Mouse (Mus musculus) spleen, adult 18-20 months (tissue): Measurements from ENCODE around the gene Irf2.
"Not testable (repeated sequence)": the region's sequence is repeated elsewhere in the genome, so short reads cannot be mapped to it uniquely, and the experiment has no call there.

Source experiments
- DNase-seq, 2 experiments: peaks; one replicate each; pipeline ENCODE4 v3.0.0; 2022; ENCODE audit warnings: mixed read lengths in 2 of 2

The Irf2 gene

DNA sequence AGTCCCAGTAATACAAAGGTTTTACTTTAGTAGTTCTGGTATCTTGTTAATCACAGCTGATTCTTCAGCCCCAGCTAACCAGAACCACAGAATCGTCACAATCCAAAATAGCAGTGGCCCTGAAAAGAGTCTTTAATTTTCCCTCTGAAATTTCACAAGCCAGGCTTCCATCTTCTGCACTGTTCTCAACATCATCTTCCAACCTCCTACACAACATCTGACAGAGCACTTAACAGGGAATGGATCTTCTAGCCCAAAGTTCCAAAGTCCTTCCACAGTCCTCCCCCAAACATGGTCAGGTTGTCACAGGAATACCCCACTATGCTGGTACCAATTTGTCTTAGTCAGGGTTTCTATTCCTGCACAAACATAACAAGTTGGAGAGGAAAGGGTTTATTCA is 9.9 kb upstream of the Irf2 start:
- DNase-seq, result not testable (repeated sequence)

DNA sequence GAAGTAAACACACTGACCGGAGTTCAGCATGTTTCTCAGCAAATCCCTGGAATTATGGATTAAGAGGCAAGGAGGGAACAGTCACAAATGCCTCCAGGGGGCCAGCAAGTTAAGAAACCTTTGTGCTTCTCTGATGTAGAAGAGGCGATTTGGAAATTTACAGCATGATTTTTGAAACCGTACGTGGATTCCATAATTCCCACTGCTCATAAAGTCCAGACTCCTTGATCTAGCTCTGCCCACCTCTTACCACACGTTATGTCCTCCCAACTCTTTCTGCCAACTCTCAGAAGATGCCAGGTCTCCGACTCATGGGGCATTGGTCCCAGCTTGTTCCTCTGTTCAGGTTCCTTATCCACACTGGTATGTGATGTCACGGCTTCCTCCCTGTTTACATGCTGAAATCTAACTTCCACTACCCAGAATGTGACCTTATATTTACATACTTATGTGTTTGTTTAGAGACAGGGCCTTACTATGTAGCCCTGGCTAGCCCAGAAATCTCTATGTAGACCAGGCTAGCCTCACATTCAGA is 7.1 kb upstream of the Irf2 start:
- DNase-seq, result no peak

DNA sequence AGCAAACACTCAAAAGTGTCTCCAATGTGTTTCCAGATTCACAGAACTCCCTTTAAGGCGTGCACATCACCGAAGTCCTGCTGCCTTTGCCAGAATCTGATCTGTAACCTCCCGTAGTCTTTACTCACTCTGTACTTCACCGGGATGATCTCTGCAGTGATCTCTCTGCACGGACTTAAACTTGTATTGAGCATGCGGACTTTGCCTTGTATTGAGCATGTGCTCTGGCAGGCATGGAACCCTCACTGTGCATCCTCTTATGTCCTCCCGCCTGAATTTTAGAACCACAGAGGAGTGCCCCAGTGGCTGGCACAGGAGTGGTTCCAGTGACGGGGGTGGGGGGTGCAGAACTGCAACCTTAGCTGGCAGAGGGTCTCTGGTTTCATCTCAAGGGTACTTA is 5.9 kb upstream of the Irf2 start:
- DNase-seq, result no peak

DNA sequence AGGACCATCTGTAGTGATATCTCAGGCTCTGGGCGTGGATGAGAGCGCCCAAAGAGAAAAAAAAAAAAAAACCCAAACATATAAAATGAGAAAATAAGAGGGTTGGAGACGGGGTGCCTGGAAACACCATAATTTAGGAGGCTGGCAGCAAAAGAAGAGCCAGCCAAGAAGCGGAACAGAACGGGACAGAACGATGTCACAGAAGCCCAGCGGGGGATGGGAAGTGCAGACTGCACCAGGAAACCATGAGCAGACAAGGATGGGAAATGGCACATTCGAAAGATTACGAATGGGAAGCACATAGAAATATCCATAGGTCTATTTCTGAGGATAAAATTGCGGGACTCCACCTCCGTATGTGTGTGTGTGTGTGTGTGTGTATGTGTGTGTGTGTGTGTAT is 4.0 kb upstream of the Irf2 start:
- no peak for DNase-seq

GRCm38 (mm10) chr8:46736260-46736659 is 3.3 kb upstream of the Irf2 start:
- no peak for DNase-seq

DNA sequence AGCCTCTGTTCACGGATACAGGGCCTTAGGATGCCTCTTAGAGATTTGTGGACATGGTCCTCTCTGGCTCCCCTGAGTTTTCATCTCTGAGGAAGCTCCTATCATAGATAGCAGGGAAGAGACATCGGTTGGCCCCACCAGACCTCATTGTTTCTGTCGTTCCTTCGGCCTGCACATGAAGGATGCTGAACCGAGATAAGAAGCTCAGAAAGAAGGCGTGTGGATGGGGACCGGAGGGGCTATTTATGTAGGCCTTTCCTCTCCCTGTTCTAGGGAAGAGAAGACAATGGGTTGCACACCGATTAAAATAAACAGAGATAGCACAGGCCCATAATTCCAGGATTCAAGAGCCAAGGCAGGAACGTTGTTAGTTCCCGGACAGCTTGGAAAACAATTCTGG is 2.1 kb upstream of the Irf2 start:
- DNase-seq, result no peak

GRCm38 (mm10) chr8:46737907-46738306 is 1.6 kb upstream of the Irf2 start:
- no peak for DNase-seq

DNA sequence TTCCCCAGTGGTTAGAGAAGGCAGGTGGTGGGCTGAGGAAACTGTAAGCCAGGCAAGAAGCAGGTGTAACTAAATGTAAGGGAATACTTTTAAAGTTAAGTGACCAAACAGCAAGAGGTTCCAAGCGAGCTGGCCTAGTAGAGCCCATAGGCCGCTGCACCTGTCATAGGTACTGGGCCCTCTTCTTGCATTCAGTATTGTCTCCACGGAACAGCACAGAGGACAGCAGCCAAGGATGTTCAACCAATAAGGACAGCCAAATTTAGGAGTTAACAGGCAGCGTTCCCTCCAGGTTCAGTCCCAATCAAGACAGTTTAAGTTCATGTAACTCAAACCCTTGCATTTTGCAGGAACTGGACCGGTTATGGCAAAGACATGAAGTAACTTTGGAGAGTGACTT is 931 bp upstream of the Irf2 start:
- no peak for DNase-seq

DNA sequence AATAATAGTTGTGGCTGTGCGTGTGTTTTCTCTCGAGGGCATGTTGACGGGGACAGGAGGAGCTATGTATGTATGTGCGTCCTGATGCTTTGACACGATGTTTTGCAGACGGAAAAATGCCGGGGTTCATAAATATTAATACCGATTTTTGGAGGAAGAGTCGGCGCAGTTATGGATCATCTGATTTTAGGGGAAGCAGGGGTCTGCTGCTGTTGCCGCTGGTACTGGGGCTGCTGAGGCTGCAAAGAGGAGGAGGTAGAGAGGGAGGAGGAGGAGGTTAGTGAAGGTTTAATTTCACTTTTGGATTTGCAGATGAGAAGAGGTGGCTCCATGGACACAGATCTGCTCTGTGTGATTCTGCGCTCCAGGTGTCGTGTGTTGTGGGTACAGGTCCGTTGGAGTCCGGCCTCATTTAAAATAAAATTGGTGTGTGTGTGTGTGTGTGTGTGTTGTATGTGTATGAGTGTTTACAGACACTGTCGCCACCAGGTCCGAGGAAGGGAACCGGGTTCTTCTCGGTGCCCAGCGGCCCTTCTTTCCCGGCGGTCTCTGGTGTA is 502 bp downstream of the Irf2 start:
- peak; percentile 32 to 40 for DNase-seq

- DNase-seq, result peak; percentile 69 to 79
Observed at GRCm38 (mm10) chr8:46740513-46741280, 1.2 kb downstream of the Irf2 start.

- DNase-seq, result peak in 1 of 2 experiments; percentile 33
Observed at GRCm38 (mm10) chr8:46741281-46741791, 1.8 kb downstream of the Irf2 start.

DNA sequence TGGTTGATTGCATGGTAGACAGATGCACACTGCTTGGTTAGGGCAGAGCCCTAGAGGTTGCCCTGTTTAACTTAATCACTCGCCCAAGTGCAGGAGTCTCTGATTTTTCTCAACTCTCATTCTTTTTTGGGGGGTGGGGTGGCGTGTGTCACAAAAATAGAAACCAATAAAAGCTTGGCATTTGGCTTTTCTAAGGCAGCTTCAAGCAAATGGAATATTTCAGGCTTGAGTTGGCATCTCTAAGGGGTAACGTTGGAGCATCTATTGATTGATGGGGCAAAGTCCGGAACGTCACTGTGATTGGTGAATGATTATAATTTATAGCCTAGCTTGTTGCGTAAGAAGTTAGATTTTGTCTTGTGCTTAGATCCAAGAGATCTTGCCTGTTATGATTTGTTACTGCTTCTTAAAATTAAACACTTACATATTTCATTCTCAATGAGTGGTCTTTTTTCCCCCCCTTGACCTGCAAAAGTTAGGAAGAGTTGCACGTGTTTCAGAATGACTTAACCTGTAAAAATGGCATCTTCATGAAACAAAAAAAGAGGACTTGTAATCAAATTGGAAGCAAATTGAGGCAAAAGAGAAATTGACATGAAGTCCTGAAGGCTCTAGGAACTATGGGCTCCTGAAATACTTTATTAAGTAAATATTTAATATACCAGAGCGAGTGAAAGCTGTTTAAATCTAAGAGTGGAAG is 2.6 kb downstream of the Irf2 start:
- DNase-seq, result no peak

- DNase-seq, result no peak
Observed at GRCm38 (mm10) chr8:46742691-46743082, 3.2 kb downstream of the Irf2 start.

DNA sequence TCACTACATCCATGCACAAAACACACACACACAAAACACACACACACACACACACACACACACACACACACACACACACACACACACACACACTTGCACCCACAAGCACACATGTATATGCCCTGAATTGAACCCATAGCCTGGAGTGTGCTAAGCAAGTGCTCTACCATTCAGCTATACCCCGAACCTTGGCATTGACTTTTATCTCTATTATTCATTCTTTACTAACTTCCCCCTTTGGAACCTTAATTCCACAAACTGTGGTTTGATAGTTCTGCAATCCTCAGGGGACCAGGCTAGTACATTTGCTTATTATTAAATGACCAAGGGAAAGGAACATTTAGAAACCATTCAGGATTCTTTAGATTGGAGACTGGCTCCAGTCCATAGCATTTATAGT is 5.9 kb downstream of the Irf2 start:
- DNase-seq, result no peak

- no peak for DNase-seq
Observed at GRCm38 (mm10) chr8:46747311-46747980, 7.9 kb downstream of the Irf2 start.

DNA sequence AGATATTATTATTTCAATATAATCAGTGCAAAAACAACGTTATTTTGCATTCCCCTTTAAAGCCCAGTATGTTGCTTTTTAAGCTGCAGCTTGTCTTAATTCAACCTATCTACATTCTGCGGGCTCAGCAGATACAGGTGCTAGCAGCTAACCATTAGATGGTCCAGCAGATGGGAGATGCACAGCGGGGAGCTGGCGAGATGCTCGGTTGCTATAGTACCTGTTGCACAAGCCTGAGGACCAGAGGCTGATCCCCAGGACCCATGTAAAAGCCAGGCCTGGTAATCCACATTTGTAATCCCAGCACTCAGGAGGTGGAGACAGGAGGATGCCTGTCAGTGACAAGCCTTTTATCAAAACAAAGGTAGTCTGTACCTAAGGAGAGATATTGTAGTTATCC is 10.5 kb downstream of the Irf2 start:
- DNase-seq, result no peak

GRCm38 (mm10) chr8:46750566-46750965 is 11.0 kb downstream of the Irf2 start:
- no peak for DNase-seq

DNA sequence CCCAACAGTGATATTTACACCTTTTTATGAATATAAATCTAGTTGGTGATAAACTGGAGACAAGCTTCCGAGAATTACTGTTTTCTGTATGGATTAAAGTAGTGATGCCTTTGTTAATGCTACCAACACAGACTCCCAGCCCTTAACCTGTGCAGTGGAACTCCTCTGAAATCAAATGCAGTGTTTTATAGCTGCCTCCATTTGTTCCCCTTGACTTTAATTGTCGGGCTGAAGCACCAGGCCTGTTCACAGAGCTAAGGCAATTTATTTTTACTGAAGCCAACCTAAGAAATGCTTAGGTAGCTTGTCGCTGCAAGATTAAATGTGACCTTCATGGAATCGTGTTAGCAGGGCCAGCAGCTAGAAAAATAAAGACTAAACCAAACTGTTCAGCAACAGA is 11.6 kb downstream of the Irf2 start:
- no peak for DNase-seq

DNA sequence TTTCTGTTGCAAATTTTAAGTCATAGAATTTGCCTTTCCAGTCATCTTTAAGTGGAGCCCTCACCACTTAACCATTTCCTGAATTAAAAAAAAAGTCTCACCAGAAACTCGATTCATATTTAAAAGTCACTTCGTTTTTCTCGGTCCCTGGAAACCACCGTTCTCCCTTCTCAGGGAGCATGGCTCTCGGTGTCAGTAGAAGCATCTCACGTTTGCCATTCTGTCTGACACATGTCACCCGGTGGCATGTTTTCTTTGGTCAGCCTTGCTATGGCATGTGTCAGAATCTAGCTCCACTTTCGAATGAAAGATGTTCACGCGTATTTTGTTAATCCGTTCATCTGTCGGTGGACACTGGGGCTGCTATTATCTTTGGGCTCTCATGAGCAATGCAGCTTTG is 13.5 kb downstream of the Irf2 start:
- no peak for DNase-seq

DNA sequence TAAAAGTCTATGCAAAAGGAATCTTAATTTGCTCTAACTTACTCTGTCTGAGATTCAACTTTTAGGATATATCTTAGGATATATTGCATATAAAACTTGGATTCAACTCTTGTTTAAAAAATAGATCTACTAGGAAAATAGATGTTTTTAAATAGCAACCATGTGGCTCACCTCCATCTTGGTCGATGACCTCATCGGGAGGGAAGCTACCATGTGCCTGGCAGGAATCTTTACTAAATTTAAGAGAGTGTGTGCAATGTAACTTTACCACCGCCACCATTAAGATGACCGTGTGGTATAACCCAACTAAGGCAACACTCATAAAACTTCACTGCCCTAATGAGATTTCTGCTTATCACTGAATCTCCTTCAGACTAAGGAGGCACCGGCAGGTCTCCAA is 14.8 kb downstream of the Irf2 start:
- DNase-seq, result no peak

DNA sequence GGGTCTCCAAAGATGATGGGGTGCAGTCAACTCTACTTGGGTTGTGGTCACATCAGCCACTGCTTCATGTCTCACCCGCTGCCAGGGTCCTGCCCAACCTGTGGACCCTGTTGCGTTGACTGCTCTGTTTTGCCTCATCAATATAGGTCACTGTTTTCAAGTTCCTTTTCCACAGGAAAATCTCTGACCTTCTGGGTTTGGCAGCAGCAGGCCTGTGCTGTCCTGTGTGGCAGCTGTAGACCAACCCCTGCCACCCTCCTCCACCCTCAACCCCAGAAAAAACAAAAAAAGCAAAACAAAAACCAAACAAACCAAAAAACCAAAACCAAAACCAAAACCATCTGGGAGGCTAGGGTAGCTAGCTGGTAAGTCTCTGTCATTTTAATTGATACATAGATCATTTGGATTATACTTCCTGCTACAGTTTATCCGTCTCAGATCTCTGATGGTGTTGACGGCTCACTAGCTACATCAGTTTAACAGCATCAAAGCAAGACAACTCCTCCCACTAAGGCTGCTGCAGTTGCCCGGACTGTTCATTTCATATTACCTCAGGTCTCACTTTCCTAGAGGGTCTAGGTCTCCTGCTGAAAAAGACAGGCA is 16.3 kb downstream of the Irf2 start:
- DNase-seq, result no peak

- DNase-seq, result no peak
Observed at GRCm38 (mm10) chr8:46757613-46758012, 18.1 kb downstream of the Irf2 start.

- DNase-seq, result no peak
Observed at GRCm38 (mm10) chr8:46758131-46758530, 18.6 kb downstream of the Irf2 start.
